Mouse (Mus musculus) liver, embryonic 13.5 days (tissue): ENCODE measurements around the gene D430019H16Rik. TPM values are rescaled to one million over a fixed set of nuclear protein-coding genes. Genes with fewer than 3 reads are reported as not detected.

Experiments
- ATAC-seq: fragments of 200-750 bp; cut with Nextera tagmentation; 2 replicates; pipeline ENCODE4 v1.8.0; 2017; ENCODE audit warnings: low read depth, mild to moderate bottlenecking, moderate number of reproducible peaks, moderate library complexity
- DNase-seq: peaks from one replicate; pipeline ENCODE4 v3.0.0; 2022
- H3K27ac ChIP-seq: fragments of 300-500 bp; sonication (generic); 2 replicates; pipeline ENCODE4 v1.5.1; 2015; ENCODE audit warnings: moderate library complexity, mild to moderate bottlenecking, inconsistent platforms
- H3K27me3 ChIP-seq: fragments of 300-500 bp; sonication (generic); 2 replicates; pipeline ENCODE4 v1.6.1; 2015; ENCODE audit warnings: mild to moderate bottlenecking, inconsistent platforms
- H3K36me3 ChIP-seq: fragments of 300-500 bp; sonication (generic); 2 replicates; pipeline ENCODE4 v1.6.1; 2015; ENCODE audit warnings: mild to moderate bottlenecking, inconsistent platforms
- H3K4me1 ChIP-seq: fragments of 300-500 bp; sonication (generic); replicated peaks from 2 replicates; pipeline ENCODE4 v1.6.1; 2015; ENCODE audit warnings: inconsistent platforms
- H3K4me2 ChIP-seq: fragments of 300-500 bp; sonication (generic); 2 replicates; pipeline ENCODE4 v1.6.1; 2015; ENCODE audit warnings: inconsistent platforms, mild to moderate bottlenecking, moderate library complexity
- H3K4me3 ChIP-seq: fragments of 300-500 bp; sonication (generic); replicated peaks from 2 replicates; pipeline ENCODE4 v1.5.1; 2015; ENCODE audit warnings: mild to moderate bottlenecking, inconsistent platforms
- H3K9ac ChIP-seq: fragments of 300-500 bp; sonication (generic); 2 replicates; pipeline ENCODE4 v1.6.1; 2015; ENCODE audit warnings: mild to moderate bottlenecking, inconsistent platforms
- H3K9me3 ChIP-seq: fragments of 300-500 bp; sonication (generic); replicated peaks from 2 replicates; pipeline ENCODE4 v1.6.1; 2016; ENCODE audit warnings: inconsistent platforms
- WGBS: fragments of 180-500 bp; shearing (Covaris S2); methylation state at CpG from one replicate; pipeline ENCODE4 v1.1.7; 2015; ENCODE audit not compliant: insufficient replicate concordance; 5-methylcytosine and 5-hydroxymethylcytosine counted together
- polyA plus RNA-seq: library from polyadenylated mRNA; unstranded; fragments of >200 nt; fragmentation: Nextera tagmentation; extraction: Ambion mirVana; gene quantifications from 2 replicates; pipeline ENCODE4 v1.2.1, GENCODE M21; 2015

Gene D430019H16Rik
- polyA plus RNA-seq, 1 experiment from 2014 or later, result 0.09 TPM

- no peak overlapping the region for H3K4me2 ChIP-seq
- no peak overlapping the region for H3K4me3 ChIP-seq
- no peak for DNase-seq
- no peaks in the 10 kb centered on the region for H3K36me3 ChIP-seq
- H3K4me1 ChIP-seq, result peaks cover 7% of the 10 kb centered on the region; the same call in 1 of the 2 replicates
- peaks cover 15% of the 10 kb centered on the region for H3K27me3 ChIP-seq
- H3K9ac ChIP-seq, result no peak overlapping the region
- H3K27ac ChIP-seq, result no peak overlapping the region
- 54% methylated on average over 4 of the region's 4 CpGs for WGBS
- no peak for ATAC-seq
- H3K9me3 ChIP-seq, result no peaks in the 10 kb centered on the region
Observed at GRCm38 (mm10) chr12:105449239-105449638, 4.4 kb upstream of the D430019H16Rik start.

DNA sequence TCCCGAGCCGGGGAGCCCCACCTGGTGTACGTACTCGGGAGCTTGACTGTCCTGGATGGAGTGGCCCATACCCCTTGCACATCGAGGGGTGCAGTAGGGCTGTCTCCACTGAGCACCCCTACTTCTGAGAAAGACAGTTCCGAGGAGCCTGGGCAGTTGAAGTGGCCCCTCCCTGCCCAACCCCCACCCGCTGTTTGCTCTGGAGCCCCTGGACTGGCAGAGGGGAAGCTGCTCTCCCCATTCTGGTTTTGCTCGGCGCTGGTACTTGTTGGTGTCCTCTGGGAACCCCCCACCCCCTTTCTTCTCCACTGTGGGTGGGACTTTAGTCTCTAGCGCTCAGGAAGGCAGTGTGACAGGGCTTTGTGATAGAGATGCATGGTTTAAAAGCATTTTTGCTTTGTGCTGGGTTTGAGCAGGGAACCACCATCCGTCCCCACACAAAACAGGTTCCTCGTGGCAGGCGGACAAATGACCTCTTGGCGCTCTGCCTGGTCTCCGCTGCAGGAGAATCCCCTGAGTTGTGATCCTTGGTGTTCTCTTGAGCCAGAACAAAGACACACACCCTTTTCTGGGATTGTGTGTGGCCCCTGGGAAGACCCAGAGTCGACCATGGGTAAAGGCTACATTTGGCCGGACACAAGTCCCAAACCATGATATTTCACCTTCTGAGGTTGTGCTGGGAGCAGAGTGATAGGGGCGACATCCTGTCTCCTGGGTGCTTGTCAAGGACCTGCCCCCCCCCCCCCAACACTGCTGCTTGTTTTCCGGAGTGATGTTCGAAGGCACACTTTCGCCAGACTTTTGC, 804 bp downstream of the D430019H16Rik start:
- no peak overlapping the region for H3K9ac ChIP-seq
- no peaks in the 10 kb centered on the region for H3K36me3 ChIP-seq
- peak overlapping the region; percentile 59 for H3K4me2 ChIP-seq
- H3K9me3 ChIP-seq, result no peaks in the 10 kb centered on the region
- ATAC-seq, result no peak
- H3K27ac ChIP-seq, result no peak overlapping the region
- peaks cover 25% of the 10 kb centered on the region for H3K27me3 ChIP-seq
- H3K4me1 ChIP-seq, result peaks cover 8% of the 10 kb centered on the region; the same call in 1 of the 2 replicates
- no peak for DNase-seq
- WGBS, result 9% methylated on average over 21 of the region's 21 CpGs
- H3K4me3 ChIP-seq, result peak overlapping the region; percentile 44

- ATAC-seq, result no peak
- Histone ChIP-seq H3K4me2 (peak overlapping the region; percentile 59), H3K36me3 (no peaks in the 10 kb centered on the region), H3K4me1 (peaks cover 8% of the 10 kb centered on the region; the same call in 1 of the 2 replicates), H3K4me3 (no peak overlapping the region), H3K27ac (no peak overlapping the region), H3K9me3 (no peaks in the 10 kb centered on the region), H3K9ac (no peak overlapping the region), H3K27me3 (peaks cover 25% of the 10 kb centered on the region)
- no peak for DNase-seq
- WGBS, result 14% methylated on average over 4 of the region's 4 CpGs
Observed at GRCm38 (mm10) chr12:105455063-105455559, 1.5 kb downstream of the D430019H16Rik start.

DNA sequence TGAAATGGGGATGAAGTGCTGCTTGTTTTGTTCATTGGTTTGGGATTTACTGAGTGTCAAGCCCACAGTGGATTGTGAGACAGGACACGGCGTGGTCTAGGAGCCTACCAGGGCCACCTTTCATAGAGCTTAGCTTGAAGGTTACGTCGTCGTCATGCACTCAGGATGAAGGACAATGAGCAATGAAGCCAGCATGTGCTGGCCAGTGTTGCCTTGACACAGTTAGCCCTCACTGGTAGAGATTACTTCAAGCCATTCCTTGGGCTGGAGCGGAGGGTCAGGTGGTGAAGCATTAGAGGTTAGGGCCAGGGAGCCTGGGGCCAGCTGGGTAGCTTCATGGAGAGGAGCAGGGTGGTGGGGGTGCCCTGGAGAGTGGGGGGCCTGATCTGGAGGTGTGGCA, 5.1 kb downstream of the D430019H16Rik start:
- peaks cover 14% of the 10 kb centered on the region for H3K27me3 ChIP-seq
- 0 out of 2 replicates have a peak, but pooled peaks cover 4% of the 10 kb centered on the region for H3K4me1 ChIP-seq
- no peaks in the 10 kb centered on the region for H3K36me3 ChIP-seq
- H3K4me2 ChIP-seq, result no peak overlapping the region
- H3K27ac ChIP-seq, result no peak overlapping the region
- no peak overlapping the region for H3K4me3 ChIP-seq
- no peak overlapping the region for H3K9ac ChIP-seq
- DNase-seq, result no peak
- 71% methylated on average over 6 of the region's 6 CpGs for WGBS
- no peaks in the 10 kb centered on the region for H3K9me3 ChIP-seq
- ATAC-seq, result no peak

DNA sequence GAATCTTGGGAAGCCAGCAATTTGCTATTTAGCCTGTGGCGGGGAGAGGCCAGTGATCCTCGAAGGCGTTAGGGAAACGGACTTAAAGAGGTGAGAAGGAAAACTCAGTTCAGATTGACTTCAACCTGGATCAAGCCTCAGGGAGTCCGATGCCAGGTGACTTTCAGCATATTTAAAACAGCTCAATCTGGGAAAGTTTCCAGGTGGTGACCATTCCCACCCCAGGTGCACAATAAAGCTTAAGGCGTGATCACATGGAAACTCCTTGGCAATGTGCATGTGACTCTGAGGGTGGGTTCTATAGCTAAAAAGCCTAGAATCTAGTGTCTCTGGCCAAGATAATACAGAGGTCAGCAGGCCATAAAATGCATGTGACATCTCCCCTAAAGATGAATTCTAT, 7.4 kb downstream of the D430019H16Rik start:
- no peak for DNase-seq
- H3K27ac ChIP-seq, result no peak overlapping the region
- no peaks in the 10 kb centered on the region for H3K36me3 ChIP-seq
- H3K27me3 ChIP-seq, result no peaks in the 10 kb centered on the region
- H3K4me1 ChIP-seq, result no peaks in the 10 kb centered on the region
- ATAC-seq, result no peak
- WGBS, result 66% methylated on average over 6 of the region's 6 CpGs
- H3K9ac ChIP-seq, result no peak overlapping the region
- H3K4me3 ChIP-seq, result no peak overlapping the region
- H3K9me3 ChIP-seq, result no peaks in the 10 kb centered on the region
- no peak overlapping the region for H3K4me2 ChIP-seq

GRCm38 (mm10) chr12:105469026-105469425, 15.4 kb downstream of the D430019H16Rik start:
- Histone ChIP-seq H3K4me1 (0 out of 2 replicates have a peak, but pooled peaks cover 7% of the 10 kb centered on the region), H3K4me2 (no peak overlapping the region), H3K27ac (no peak overlapping the region), H3K4me3 (no peak overlapping the region), H3K9ac (no peak overlapping the region), H3K36me3 (no peaks in the 10 kb centered on the region), H3K9me3 (no peaks in the 10 kb centered on the region), H3K27me3 (no peaks in the 10 kb centered on the region)
- no peak for ATAC-seq
- WGBS, result 69% methylated on average over 8 of the region's 8 CpGs
- no peak for DNase-seq

GRCm38 (mm10) chr12:105475230-105475911, 21.7 kb downstream of the D430019H16Rik start:
- Histone ChIP-seq H3K4me1 (no peaks in the 10 kb centered on the region), H3K27ac (no peak overlapping the region), H3K4me2 (no peak overlapping the region), H3K36me3 (no peaks in the 10 kb centered on the region), H3K9me3 (no peaks in the 10 kb centered on the region), H3K4me3 (no peak overlapping the region), H3K9ac (no peak overlapping the region), H3K27me3 (no peaks in the 10 kb centered on the region)
- 67% methylated on average over 12 of the region's 12 CpGs for WGBS
- DNase-seq, result no peak
- ATAC-seq, result no peak

GRCm38 (mm10) chr12:105476453-105476852, 22.8 kb downstream of the D430019H16Rik start:
- no peak overlapping the region for H3K27ac ChIP-seq
- H3K4me3 ChIP-seq, result no peak overlapping the region
- WGBS, result 25% methylated on average over 9 of the region's 9 CpGs
- ATAC-seq, result no peak
- no peaks in the 10 kb centered on the region for H3K9me3 ChIP-seq
- H3K36me3 ChIP-seq, result no peaks in the 10 kb centered on the region
- H3K4me1 ChIP-seq, result no peaks in the 10 kb centered on the region
- H3K9ac ChIP-seq, result no peak overlapping the region
- no peak overlapping the region for H3K4me2 ChIP-seq
- no peaks in the 10 kb centered on the region for H3K27me3 ChIP-seq
- peak; percentile 29 for DNase-seq

DNA sequence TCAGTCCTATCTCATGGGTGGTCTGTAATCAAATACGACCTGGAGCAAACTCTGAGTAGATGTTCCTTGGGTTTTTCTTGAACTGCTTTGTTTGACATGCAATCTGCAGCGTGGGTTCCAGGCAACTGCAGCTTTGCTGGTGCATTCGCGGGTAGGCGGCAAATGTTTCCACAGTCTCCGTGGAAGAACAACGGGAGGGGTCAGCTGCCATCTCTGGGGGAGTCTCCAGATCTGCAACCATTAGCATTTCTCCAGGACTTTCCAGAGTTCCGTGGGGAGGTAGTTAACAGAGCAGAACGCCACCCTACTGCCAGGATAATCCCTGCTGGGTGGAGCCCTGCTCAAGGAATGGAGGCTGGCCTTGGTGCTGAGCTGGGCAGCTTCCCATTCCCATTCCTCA, 23.3 kb downstream of the D430019H16Rik start:
- Histone ChIP-seq H3K27me3 (no peaks in the 10 kb centered on the region), H3K4me2 (no peak overlapping the region), H3K27ac (no peak overlapping the region), H3K9me3 (no peaks in the 10 kb centered on the region), H3K36me3 (no peaks in the 10 kb centered on the region), H3K9ac (no peak overlapping the region), H3K4me3 (no peak overlapping the region), H3K4me1 (no peaks in the 10 kb centered on the region)
- ATAC-seq (no peak), DNase-seq (no peak)
- 55% methylated on average over 9 of the region's 9 CpGs for WGBS

DNA sequence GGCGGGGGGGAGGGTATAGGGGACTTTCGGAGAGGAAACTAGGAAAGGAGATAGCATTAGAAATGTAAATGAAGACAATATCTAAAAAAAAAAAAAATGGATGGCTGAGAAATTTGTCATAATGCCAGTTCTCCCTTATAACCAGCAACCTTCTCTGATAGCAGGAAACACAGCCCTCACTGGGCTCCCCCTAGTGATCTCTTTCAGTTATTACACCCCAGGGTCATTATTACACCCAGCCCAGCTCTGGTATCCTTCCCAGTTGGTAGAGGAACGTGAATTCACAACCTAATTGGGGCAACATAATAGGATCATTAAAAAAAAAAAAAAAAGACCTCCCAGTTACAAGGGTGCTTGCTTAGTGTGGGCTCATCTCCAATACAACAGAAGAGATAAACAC, 29.8 kb downstream of the D430019H16Rik start:
- H3K9me3 ChIP-seq, result no peaks in the 10 kb centered on the region
- no peaks in the 10 kb centered on the region for H3K27me3 ChIP-seq
- H3K4me3 ChIP-seq, result no peak overlapping the region
- no peak overlapping the region for H3K9ac ChIP-seq
- no peak overlapping the region for H3K27ac ChIP-seq
- H3K4me2 ChIP-seq, result no peak overlapping the region
- WGBS, result 33% methylated on average over 3 of the region's 3 CpGs
- DNase-seq (no peak), ATAC-seq (no peak)
- H3K4me1 ChIP-seq, result no peaks in the 10 kb centered on the region
- no peaks in the 10 kb centered on the region for H3K36me3 ChIP-seq

DNA sequence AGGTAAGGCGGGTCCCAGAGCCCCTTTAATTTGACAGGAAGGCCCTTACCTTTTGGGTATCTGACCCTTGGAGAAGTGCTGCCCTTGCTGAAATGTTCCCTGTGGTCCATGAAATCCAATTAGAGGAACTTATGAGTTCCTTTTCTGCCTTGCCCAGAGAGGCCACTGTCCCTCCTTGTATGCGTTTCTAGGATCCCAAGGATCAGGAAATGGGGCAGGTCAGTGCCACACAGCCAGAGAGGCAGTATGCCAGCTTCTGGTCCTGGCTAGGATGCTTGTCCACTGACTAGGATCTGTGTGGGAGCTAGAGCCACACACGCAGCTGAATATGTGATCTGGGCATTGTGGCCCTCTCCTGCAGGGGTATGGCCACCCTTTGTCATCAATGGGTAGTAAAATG, 36.6 kb downstream of the D430019H16Rik start:
- no peak for ATAC-seq
- Histone ChIP-seq H3K27ac (no peak overlapping the region), H3K4me2 (no peak overlapping the region)

More for the DNA sequence above, 36.6 kb downstream of the D430019H16Rik start:
- no peaks in the 10 kb centered on the region for H3K9me3 ChIP-seq
- H3K4me1 ChIP-seq, result no peaks in the 10 kb centered on the region
- 48% methylated on average over 3 of the region's 3 CpGs for WGBS
- H3K9ac ChIP-seq, result no peak overlapping the region
- H3K27me3 ChIP-seq, result no peaks in the 10 kb centered on the region
- DNase-seq, result no peak
- H3K4me3 ChIP-seq, result no peak overlapping the region
- no peaks in the 10 kb centered on the region for H3K36me3 ChIP-seq
